Mouse (Mus musculus) spleen, embryonic (tissue): ENCODE data around the gene Mpo.

Experiments used
- CTCF ChIA-PET: fragments of 350-600 bp; sonication (Branson Sonifier 250); formaldehyde crosslinking; loops from one replicate; lab custom pipeline; 2022; lab: Charles Lee

Gene Mpo

DNA sequence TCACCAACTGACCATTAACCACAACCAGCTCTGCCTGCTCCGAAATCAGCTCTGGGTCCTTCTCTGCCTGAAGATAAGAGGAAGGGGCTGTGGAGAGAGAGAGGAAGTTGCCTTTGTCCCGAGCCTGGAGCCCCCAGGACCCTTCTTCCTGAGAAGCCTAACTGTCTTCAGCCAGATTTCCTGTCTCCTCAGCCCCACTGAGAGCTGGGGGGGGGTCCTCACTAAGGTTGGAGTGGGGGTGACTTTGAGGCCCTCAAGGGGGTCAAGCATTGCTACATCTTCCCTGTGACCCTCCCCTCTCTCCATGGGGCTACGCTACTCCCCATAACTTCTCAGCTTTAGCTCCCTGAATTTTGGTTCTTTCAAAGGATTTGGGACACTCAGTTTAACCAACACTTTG lies at the start of gene Mpo:
Mpo (plus strand) TSS at position 122 of the 400 bp plus-strand sequence.
- CTCF ChIA-PET: no interaction called here

DNA sequence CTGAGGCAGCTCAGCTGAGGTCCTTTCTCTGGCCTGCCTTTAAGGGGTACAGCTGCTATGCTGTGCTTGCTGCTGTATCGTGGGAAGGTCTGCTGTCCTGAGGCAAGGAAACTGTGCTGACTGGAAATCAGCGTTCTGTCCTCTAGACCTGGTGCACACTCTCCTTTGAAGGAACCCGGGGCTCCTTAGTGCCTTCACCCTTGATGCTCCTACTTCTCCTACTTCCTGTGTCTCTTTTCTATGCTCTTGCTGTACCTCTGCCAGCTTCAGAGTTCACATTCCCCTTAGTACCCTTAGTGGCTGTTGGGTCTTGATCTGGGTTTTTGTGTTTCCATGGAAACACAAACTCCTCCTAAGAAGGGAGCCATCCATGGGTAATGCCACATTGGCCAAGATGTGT lies 49.7 kb upstream of the Mpo start:
- CTCF ChIA-PET: no interaction called here

DNA sequence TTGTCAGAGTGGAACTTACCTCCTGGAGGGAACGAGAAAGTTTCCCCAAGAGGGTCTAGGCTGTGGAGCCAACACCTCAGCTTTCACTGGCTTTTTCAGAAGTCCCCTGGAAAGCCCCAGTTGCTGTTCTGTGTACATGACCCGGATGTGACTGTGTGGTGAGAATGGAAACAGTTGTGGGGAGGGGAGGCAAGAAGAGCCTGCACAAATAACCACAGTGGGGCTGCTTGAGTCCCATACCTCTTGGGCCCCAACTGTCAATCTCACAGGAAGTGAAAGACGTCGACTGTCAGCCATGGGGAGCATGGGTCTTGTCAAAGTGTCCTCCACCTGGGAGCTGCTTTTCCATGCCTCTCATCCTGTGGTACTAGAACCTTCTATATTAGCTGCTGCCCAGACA lies 48.4 kb upstream of the Mpo start:
- CTCF ChIA-PET: interaction anchor here (1.2 to 2.0 kb wide), 2 partner anchors 10 to 11 kb away, joined by 5 to 8 read pairs; no protein-coding TSS in a partner anchor

DNA sequence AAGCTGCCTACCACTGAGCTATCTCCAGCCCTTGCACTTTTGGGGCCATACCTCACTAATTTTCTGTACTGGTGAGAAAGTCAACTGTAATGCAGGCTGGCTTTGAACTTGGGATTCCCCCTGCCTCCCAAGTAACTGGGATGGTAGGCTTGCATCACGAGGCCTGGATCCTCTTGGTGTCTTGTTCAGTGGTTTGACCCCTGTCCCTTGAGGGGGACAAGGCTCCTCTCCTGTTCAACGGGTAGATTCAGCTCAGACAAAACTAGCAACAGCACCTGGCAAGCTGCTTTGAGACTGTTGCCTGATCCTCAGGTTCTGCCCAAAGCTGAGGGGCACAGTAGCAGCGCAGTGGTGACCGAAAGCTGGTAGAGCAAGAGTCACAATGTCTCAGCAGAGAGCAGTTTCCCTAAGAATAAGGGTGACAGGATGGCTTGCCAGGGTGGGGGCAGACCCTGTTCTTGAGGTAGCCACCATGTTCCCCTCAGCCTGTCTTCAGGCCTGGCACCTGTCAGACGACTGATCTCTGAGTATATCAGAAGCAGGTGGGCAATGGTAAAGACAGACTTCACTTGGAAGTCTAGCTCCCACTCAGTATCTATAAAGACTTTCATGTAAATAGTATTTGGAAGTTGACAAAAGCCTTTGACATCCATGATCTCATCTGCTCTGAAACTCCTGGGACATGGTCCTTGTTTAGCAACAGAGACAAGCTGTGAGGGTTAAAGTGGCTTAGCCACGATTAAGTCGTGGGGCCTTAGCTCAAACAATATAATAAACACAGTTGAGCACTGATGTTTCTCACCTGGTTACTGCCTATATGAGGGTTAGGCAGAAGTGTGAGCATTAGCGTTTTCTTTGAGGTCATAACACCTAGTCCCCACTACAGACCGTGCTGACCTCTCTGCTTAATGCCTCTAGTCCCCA lies 47.5 kb upstream of the Mpo start:
- CTCF ChIA-PET: interaction anchor here (1.2 to 2.0 kb wide), 2 partner anchors 10 to 11 kb away, joined by 5 to 8 read pairs; no protein-coding TSS in a partner anchor

DNA sequence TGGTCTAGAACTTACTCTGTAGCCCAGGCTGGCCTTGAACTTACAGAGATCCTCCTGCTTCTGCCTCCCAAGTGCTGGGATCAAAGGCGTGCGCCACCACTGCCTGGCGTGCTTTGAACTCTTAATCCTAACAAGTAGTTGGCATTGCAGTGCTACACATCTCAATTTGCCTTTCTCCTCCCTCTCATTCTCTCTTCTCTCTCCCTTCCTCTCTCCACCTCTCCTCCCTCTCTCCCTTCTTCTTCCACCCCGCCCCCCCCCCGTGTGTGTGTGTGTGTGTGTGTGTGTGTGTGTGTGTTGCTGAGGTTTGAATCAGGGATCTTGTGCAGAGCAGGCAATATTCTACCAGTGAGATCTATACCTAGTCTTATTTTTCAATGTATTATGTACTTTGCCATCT lies 46.1 kb upstream of the Mpo start:
- CTCF ChIA-PET: no interaction called here

DNA sequence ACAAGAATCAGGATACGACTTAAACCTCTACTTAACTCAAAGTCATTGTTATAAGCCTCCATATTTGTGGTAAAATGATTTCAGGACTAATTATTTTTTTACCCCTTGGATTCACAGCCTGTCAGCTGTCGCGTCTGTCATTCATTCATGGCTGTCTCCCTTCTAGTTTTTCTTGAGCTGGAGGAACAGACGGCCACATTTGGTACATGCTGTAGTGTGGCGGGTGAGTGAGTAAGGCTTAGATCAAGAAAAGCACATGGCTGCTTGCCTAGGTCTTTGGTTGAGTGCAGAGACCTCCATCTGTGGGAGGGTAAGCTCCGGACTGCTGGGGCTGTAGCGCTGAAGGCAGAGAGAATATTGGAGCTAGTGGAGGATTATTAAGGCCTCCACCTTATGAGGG lies 45.7 kb upstream of the Mpo start:
- CTCF ChIA-PET: no interaction called here

DNA sequence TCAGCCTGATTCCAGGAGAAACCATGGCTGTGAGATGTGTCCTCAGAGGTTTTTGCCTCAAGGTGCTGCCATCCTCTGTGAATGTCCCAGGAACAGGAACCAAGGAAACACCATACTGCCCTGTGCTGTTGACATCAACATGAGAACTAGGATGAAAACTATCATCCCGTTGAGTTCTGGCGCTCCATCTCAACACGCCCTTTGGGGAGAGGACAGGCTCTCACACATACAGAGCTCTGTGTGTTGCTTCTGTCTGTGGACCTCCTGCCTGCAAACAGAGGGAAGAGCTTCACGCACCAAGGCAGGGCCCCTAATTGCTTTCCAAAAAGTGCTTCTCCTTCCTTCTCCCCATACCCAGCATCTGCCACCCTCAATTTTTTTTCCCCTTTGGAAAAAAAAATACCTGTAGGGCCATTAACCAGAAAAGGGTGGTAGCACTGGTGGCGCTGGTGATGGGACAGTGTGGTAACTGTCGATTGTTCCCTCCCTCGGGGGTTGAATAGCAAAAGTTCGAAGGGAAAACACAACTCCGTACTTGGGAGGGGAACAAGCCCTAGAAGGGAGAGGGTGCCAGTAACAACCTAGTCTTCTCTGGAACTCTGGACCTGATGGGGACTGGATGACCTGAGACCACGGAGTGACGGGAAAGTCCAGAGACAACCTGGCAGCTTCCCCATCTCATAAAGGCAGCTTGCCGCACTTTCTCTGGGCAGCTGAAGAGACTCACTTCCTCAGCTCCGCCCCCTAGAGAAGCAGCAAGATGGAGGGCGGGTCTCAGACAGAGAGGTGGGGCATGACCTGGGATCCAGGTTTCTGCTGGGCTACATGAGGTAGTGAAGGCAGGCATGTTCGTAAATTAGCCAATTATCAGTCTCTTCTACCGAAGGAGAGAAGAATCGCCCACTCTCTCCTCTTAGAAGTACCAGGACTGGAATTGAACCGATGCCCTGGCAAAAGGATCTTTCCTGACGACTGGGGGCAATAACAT lies 45.0 kb upstream of the Mpo start:
- CTCF ChIA-PET: no interaction called here

DNA sequence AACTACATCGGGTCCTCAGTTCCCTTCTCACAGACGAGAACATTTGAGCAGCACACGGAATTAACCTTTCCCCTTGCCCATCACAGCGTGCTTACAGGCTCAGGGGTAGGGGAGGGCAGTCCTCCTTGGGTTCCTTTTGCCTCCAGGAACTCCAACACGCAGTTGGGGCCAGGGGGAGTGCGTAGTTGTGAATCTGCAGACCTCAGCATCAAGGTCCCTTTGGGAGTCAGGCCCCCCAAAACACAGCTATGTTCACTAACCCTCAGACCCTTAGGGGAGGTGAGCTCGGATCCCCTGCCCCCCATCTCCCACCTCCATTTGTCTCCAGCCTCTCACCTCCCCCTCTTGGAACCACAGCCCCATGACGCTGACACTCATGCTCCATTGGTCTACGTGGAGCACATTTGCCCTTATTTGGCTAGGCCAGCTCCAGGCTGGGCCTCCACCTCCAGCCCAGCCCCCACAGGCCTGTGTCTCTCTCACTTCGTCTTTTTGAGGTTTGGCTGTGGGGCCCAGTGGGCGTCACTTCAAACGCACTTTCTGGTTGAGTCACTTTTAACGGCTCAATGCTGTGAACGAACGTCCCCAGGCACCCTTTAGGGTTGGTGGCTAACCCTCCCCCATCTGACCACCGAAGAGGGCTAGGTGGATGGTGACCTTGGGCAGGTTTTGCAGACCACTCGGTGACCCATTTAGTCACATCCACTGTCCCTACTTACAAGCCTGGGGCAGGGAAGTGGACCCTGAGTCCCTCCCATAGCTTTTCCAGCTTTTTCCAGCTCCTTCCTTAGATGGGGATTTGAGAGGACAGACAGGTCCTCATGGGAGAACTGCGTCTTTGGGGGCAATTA lies 44.0 kb upstream of the Mpo start:
- CTCF ChIA-PET: no interaction called here

DNA sequence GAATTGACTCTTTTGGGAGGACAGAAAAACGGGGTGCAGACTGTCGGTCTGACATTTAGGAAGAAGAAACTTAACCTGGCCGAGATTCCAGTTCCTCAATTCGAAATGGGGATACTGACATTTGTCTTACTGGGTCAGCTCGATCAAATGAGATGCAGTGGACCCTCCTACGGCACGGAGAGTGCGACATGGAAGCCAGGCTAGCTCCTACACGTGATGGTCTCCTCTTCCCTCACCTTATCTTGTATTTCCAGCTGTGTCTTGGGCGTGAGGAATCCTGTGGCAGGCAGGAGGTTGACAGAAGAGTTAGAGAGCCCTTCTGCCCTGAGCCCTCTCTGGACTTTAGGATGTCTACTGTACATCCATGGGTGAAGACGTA lies 43.3 kb upstream of the Mpo start:
- CTCF ChIA-PET: no interaction called here

DNA sequence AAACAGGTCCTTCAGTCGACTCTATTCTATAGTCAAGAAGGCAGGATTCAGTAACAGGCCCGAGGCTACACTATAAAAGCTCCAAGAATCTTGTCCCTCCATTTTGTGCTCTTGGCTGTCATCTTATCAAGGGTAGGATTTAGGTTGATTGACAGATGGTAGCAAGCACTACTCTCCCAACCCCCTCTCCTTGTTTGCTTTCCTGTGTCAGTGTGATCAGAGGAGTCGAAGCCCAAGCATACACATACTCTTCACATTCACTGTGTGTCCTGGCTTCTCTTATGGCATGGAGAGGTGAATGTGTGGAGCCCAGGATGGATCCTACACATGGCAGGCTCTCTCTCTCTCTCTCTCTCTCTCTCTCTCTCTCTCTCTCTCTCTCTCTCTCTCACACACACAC lies 42.9 kb upstream of the Mpo start:
- CTCF ChIA-PET: no interaction called here

DNA sequence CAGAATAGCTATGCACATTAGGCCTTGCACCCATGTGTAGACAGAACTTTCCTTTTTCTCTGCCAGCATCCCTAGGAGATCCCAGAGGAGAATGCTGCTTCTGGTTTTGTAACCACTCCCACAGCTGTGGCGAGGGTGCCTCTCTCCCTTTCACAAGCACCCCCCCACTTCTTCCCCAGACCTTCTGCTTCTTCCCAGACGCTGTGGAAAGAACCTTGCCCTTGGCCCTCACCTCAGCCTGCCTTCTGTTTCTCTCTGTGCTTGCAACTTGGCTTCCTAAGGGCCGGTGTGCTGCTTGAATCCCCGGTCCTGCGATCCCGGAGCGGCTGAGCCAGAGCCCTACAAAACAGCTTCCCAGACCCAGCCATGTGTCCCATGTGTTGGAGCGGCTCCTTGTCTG lies 42.4 kb upstream of the Mpo start:
- CTCF ChIA-PET: no interaction called here

DNA sequence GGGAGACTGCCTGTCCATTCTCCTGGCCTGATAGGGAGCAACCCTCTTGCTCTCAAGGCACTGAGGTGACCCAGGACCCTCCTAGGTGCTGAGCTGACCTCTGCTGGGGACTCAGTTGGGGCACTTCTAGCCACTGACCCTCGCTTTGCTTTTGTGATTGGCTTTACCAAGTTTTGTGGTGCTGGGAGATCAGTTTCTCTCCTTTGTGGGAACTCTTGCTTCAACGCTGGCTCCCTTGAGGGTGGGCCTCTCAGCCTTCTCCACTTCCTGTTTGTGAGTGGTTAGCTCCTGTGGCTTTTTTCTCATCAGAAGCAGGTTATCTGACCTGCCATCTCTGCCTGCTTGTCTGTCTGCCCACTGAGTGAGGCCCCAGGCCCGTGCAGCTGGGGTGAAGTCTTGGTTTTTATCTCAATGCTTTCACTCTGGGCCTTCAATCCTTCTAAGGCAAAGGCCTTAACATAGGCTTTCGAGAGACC lies 41.9 kb upstream of the Mpo start:
- CTCF ChIA-PET: no interaction called here

DNA sequence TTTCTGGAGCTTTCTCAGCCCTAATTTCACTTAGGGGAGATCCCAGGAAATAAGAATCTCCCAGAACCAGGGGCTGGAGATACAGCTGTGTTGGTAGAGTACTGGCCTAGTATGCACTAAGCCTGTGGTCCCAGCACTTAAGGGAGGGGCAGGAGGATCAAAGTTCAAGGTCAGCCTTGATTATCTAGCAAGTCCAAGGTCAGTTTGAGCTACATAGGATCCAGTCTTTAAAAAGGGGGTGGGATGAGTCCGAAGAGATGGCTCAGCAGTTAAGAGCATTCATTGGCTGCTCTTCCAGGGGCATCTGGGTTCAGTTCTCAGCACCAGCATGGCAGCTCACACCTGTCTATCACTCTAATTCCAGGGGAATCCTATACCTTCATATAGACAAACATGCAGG lies 41.1 kb upstream of the Mpo start:
- CTCF ChIA-PET: no interaction called here

DNA sequence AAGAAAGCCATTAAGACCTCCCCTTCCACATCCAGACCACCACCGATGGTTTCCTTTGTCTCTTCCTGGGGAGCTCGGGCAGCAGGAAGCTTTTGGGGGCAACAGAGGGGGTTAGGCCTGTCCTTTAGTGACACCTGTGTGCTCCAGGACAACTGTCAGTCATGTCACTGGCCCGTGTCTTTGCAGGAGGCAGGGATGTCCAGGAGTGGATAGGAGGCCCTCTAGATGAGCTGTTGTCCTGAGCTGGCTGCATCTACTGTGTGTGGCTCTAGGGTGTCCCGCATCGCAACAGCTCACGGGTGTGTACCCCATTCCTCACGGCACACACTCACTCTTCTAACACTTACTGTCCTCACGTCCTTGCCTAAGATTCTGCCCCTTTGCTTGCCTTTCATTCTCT lies 40.1 kb upstream of the Mpo start:
- CTCF ChIA-PET: interaction anchor here (0.5 kb wide), 1 partner anchor 1792 kb away, joined by 5 read pairs; no protein-coding TSS in a partner anchor

DNA sequence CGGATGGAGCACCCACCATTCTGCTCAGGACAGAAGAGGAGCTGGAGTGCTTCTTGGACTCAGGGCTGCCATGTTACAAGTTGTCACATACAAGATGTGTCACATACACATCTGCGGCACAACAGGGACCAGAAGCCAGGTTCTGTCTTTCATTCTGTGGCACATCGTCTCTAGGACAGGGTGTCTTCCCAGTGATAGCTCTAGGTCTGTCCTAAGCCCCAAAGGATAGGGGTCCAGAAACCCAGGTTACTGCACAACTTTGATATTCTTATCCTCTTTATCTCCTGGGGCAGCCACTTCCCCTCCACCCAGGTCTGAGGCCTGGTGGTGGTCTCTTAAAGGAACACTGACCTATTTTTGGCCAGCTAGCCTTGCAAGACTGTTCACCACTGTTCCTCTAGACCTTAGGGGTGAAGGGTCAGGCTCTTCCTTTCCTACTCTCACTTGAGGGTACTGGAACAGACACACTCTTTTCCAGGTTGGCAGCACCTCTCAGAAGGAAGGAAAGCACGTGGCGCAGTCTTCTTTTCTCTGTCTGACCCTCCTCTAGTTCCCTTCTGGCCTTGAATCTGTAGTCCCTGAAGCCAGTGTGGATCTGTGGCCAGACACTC lies 39.4 kb upstream of the Mpo start:
- CTCF ChIA-PET: interaction anchor here (0.5 kb wide), 1 partner anchor 1792 kb away, joined by 5 read pairs; no protein-coding TSS in a partner anchor

DNA sequence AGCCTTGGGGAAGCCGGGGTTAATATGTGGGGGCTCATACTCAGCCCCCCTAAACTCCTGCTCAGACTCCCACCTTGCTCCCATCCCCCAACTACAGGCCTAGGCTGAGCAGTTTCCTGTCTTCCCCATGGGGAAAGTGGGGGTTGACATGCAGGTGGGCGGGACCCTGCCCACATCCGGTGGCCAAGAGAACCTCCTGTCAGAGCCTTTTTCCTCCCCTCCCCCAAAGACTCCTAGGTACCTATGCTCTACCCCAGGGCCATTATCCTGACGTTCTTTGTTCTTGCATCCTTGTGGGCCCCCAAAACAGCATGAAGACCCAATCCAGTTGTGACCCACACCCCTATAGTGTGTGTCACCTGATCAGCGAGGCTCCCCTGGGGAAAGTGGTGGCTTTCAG lies 38.8 kb upstream of the Mpo start:
- CTCF ChIA-PET: no interaction called here

DNA sequence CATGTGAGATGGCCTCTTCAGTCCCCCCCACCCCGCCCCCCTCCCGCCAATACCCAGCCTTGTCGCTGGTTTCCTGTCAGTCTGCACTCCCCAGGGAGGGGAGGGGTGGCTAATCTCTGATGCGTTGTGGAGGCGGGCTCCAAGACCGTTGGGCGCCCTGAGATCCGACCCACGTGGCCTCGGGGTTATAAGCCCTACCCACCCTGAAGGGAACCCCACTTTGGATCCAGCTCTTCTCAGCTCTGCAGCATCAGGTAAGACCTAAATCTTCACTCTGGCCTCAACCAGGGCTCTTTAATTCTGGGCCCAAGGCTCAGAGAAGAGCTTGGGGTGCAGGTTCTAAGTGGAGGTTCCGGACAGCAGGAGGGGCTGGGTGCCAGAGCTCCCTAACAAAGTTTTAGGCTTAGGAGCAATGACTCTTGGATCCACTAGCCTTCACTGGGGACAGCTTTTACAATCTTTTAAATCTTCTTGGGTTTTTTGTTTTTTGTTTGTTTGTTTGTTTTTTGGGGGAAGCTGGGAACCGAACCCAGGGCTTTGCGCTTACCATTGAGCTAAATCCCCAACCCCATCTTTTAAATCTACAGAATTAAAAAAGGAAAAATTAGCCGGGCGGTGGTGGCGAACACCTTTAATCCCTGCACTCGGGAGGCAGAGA lies 37.9 kb upstream of the Mpo start:
- CTCF ChIA-PET: interaction anchor here (1.4 kb wide), 1 partner anchor 10 kb away, joined by 8 read pairs; no protein-coding TSS in a partner anchor

DNA sequence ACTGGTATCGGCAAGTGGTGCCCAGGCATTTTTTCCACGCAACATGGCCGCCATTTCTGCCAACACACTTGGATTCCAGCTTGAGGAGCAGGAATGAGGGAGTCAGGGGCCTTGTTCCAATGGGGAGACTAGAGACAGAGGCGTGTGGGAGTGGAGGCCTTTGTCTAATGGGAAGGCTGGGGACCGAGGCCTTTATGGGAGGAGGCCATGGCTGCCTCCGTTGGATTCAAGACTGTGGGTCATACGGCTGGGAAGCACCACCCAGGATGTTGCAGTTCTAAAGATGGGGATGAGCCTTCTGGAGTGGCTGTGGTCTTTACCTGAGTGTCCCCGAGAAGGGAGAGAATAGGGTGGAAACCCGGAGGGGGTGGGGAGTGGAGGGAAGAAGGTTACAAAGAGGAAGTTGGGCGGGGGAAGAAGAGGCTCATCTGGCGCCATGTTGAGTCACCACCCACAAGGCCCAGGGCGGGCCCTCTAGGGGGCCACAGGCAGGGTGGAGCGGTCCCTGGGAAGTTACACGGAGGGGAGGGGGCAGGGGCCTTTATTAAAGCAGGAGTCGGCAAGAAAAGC lies 37.0 kb upstream of the Mpo start:
- CTCF ChIA-PET: interaction anchor here (1.4 kb wide), 1 partner anchor 11 kb away, joined by 8 read pairs; no protein-coding TSS in a partner anchor
